Mouse (Mus musculus) ES-E14 (cell line): ENCODE results near the gene Vps13c. TPM values are rescaled to one million over a fixed set of nuclear protein-coding genes. Genes with fewer than 3 reads are reported as not detected.

Source experiments
- DNase-seq: peaks from one replicate; pipeline ENCODE4 v3.0.0-alpha.2; 2013; ENCODE audit warnings: low read depth, low spot score
- H3K27ac ChIP-seq: 2 replicates; pipeline ENCODE4 v1.5.1; 2012; ENCODE audit warnings: low read depth, mild to moderate bottlenecking, low read length, moderate library complexity, mixed read lengths; ENCODE audit not compliant: poor library complexity, insufficient read depth, severe bottlenecking
- H3K36me3 ChIP-seq: 2 replicates; pipeline ENCODE4 v1.6.1; 2012; ENCODE audit warnings: mild to moderate bottlenecking, low read length, moderate library complexity, mixed read lengths; ENCODE audit not compliant: control insufficient read depth, poor library complexity, insufficient read depth, severe bottlenecking
- H3K4me1 ChIP-seq, 2 experiments: fragments of 150-350 bp in 1 of 2; sonication (generic) in 1 of 2; 2 replicates each; pipeline ENCODE4 v1.6.1; 2012; ENCODE audit warnings: low read length in 2 of 2, mild to moderate bottlenecking in 1 of 2, mixed read lengths in 1 of 2; ENCODE audit not compliant: control insufficient read depth in 2 of 2, insufficient read depth in 2 of 2, poor library complexity in 1 of 2
- H3K4me3 ChIP-seq, 2 experiments: fragments of 150-350 bp in 1 of 2; sonication (generic) in 1 of 2; 2 replicates each; pipeline ENCODE4 v1.5.1; 2012; ENCODE audit warnings: low read length in 2 of 2, low read depth in 1 of 2, mild to moderate bottlenecking in 1 of 2, mixed read lengths in 1 of 2; ENCODE audit not compliant: insufficient read depth in 1 of 2, poor library complexity in 1 of 2, severe bottlenecking in 1 of 2
- H3K9ac ChIP-seq: 2 replicates; pipeline ENCODE4 v1.6.1; 2012; ENCODE audit warnings: low read depth, mild to moderate bottlenecking, low read length, mixed read lengths; ENCODE audit not compliant: poor library complexity, insufficient read depth, severe bottlenecking
- H3K9me3 ChIP-seq: fragments of 150-350 bp; sonication (generic); 2 replicates; pipeline ENCODE4 v1.6.1; 2012; ENCODE audit warnings: low read depth, mild to moderate bottlenecking, low read length; ENCODE audit not compliant: control insufficient read depth, insufficient read depth
- CHD2 ChIP-seq: IDR thresholded peaks from 2 replicates; pipeline ENCODE4 v1.6.1; 2014; ENCODE audit warnings: mild to moderate bottlenecking, low read depth, low read length, inconsistent platforms
- HCFC1 ChIP-seq: IDR thresholded peaks from 2 replicates; pipeline ENCODE4 v1.6.1; 2012; ENCODE audit warnings: low read length, inconsistent platforms, borderline replicate concordance; ENCODE audit not compliant: insufficient read depth
- MAFK ChIP-seq: IDR thresholded peaks from 2 replicates; pipeline ENCODE4 v1.6.1; 2014; ENCODE audit warnings: mild to moderate bottlenecking, low read depth, low read length, inconsistent platforms; ENCODE audit not compliant: insufficient read depth
- ZC3H11A ChIP-seq: IDR thresholded peaks from 2 replicates; pipeline ENCODE4 v1.6.1; 2012; ENCODE audit warnings: low read depth, mild to moderate bottlenecking, inconsistent platforms, low read length, borderline replicate concordance
- ZNF384 ChIP-seq: IDR thresholded peaks from 2 replicates; pipeline ENCODE4 v1.6.1; 2012; ENCODE audit warnings: low read depth, low read length, inconsistent platforms
- in situ Hi-C, 2 experiments: fragments of 600-800 bp; cut with MboI; formaldehyde crosslinking; loops; one replicate each; pipeline ENCODE4 v1.15.1; 2025; ENCODE audit warnings: low sequenced_read_pairs in 2 of 2, inconsistent platforms in 1 of 2; ENCODE audit not compliant: unreplicated experiment in 2 of 2
- total RNA-seq: library from RNA; depleted of rRNA; stranded (reverse); fragments of 300-350 nt; gene quantifications from 2 replicates; pipeline ENCODE4 v1.2.3, GENCODE M21; 2012

Vps13c gene
- total RNA-seq, 1 experiment, result 27.3 TPM

DNA sequence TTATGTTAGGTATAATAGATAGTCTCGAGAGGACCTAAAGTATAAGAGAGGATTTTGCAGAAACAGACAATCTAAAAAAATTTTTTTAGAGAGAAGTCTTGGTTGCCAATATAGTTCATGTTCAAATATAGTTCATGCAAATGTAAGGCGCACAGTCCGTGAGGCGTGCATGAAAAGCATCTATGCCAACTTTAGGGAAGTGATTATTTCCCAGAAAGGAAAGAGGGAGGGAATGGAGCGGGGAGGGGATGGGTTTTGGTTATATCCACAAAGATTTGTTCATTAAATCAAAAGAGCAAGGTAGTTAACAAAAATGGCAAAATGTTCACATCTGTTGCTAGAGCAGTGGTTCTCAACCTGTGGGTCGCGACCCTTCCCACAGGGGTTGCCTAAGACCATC, 166.4 kb downstream of the Vps13c start:
- Histone ChIP-seq H3K9ac (no peak overlapping the region), H3K9me3 (no peaks in the 10 kb centered on the region), H3K36me3 (no peaks in the 10 kb centered on the region), H3K4me3 (no peak overlapping the region), H3K4me1 (no peaks in the 10 kb centered on the region), H3K27ac (no peak overlapping the region)
- TF ChIP-seq MAFK, result no peak
- peak; percentile 55; the same call in 1 of the 2 replicates for TF ChIP-seq CHD2
- in situ Hi-C loops, result loop anchor here (25.0 kb wide), 1 partner anchor 731 kb away; no protein-coding TSS in a partner anchor
- no peak for DNase-seq

DNA sequence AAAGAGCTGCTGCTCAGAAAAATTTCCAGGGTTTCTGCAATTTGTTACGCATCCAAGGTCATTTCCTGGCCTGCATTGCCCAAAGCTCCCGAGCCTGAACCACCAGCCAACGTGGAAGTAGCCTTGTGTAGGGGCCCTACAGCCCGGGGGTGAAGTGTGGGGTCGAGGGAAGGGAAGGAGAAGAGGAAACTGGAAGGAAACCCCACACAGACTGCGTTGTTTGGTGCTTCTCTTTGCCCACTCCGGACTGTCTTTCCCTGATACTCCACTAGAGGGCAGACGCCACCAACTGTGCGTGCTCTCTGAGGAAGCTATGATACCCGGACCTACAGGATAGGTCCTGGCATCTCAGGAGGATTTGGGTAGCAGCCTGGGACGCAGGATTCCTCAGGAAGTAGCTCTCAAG, 174.8 kb downstream of the Vps13c start:
- Histone ChIP-seq H3K27ac (no peak overlapping the region), H3K9me3 (no peaks in the 10 kb centered on the region), H3K9ac (no peak overlapping the region), H3K4me3 (no peak overlapping the region), H3K36me3 (no peaks in the 10 kb centered on the region), H3K4me1 (no peaks in the 10 kb centered on the region)
- DNase-seq, result peak; percentile 71
- TF ChIP-seq ZC3H11A (peak; percentile 56; the same call in 1 of the 2 replicates), CHD2 (no peak)
- in situ Hi-C loops, result loop anchor here (25.0 kb wide), 1 partner anchor 722 kb away; no protein-coding TSS in a partner anchor

DNA sequence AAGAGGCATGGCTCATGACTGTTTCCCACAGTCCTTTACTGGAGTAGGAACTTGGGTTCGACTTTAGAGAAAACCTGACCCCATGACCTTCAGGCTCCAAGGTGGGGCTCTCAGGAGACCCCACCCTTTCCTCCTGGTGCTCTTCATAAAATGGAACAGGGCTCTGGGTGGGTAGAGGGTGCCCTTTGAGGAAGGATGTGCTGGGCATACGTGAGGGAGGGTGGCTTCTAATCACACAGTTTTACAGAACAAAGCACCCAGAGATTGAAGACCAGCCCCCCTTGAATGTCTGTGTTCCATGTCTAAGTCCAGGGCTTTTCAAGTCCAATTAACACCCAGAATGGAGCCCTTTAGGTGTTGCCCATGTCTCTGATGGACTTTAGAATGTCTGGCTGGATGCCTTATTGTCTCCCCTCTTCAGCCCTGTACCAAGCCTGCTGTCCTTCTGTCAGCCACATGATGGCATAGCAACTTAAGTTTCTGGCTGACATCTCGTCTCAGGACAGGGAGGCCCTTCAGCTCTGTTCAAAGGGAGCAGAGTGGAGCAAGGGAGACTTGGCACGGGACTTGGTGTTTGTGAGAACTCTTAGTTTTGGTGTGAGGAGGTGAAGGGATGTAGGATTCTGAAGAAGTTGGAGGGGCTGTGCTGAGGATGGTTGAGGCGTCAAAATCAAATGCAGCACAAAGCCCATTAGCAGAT, 176.2 kb downstream of the Vps13c start:
- Histone ChIP-seq H3K36me3 (no peaks in the 10 kb centered on the region), H3K4me3 (no peak overlapping the region), H3K4me1 (no peaks in the 10 kb centered on the region), H3K9me3 (no peaks in the 10 kb centered on the region), H3K27ac (no peak overlapping the region), H3K9ac (no peak overlapping the region)
- DNase-seq, result peak; percentile 19
- no peak for TF ChIP-seq ZNF384
- TF ChIP-seq ZC3H11A, result peak; percentile 27; the same call in 1 of the 2 replicates
- no peak for TF ChIP-seq MAFK
- in situ Hi-C loops, result loop anchor here (25.0 kb wide), 1 partner anchor 721 kb away; no protein-coding TSS in a partner anchor

DNA sequence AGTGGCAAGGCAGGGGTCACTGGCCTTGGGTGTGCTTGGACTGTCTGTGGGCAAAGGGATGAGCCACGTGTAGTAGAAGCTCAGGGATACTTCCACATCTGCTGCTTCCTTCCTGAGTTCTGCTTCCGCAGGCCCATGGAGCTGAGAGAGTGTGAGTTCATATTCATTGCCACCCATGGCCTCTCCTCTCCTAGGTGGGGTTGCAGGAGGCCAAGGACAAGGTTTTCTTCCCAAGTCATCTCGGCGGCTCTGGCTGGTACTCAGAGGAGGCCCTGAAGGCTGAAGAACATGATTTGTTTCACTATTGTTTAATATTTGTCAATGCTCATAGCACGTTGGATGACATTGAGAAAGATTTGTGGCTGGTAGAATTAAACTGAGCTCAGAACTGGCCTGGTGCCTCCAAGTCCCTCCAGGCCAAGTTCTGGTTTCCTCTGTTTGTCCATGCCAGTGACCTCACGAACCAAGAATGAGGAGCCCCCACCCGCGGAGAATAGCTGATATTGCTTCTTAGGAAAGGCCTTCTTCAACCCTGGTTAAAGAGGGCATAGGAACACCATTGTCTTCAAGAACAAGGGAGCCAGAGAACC, 180.7 kb downstream of the Vps13c start:
- H3K36me3 ChIP-seq, result no peaks in the 10 kb centered on the region
- no peaks in the 10 kb centered on the region for H3K9me3 ChIP-seq
- in situ Hi-C loops, result loop anchor here (25.0 kb wide), 1 partner anchor 716 kb away; no protein-coding TSS in a partner anchor
- H3K4me3 ChIP-seq, result no peak overlapping the region
- no peak overlapping the region for H3K27ac ChIP-seq
- no peaks in the 10 kb centered on the region for H3K4me1 ChIP-seq
- TF ChIP-seq CHD2 (no peak), ZNF384 (no peak), ZC3H11A (no peak), HCFC1 (no peak), MAFK (no peak)
- no peak overlapping the region for H3K9ac ChIP-seq
- no peak for DNase-seq
